Mouse (Mus musculus) liver, postnatal 0 days (tissue): ENCODE results near the gene Ercc6. TPM values are rescaled to one million over a fixed set of nuclear protein-coding genes. Genes with fewer than 3 reads are reported as not detected.

Experiments
- ATAC-seq: fragments of 200-750 bp; cut with Nextera tagmentation; 2 replicates; pipeline ENCODE4 v1.8.0; 2017; ENCODE audit warnings: mild to moderate bottlenecking, moderate library complexity
- DNase-seq: peaks from one replicate; pipeline ENCODE4 v3.0.0-alpha.2; 2016
- H3K27ac ChIP-seq: fragments of 300-500 bp; sonication (generic); 2 replicates; pipeline ENCODE4 v1.5.1; 2014; ENCODE audit warnings: antibody characterized with exemption, moderate library complexity, mild to moderate bottlenecking, low read depth
- H3K27me3 ChIP-seq: fragments of 300-500 bp; sonication (generic); 2 replicates; pipeline ENCODE4 v1.6.1; 2014; ENCODE audit warnings: low read length, control low read depth, mixed read lengths; ENCODE audit not compliant: insufficient read depth
- H3K36me3 ChIP-seq: fragments of 300-500 bp; sonication (generic); replicated peaks from 2 replicates; pipeline ENCODE4 v1.6.1; 2014; ENCODE audit warnings: mild to moderate bottlenecking, control low read depth, low read length, moderate library complexity, mixed read lengths; ENCODE audit not compliant: insufficient read depth
- H3K4me1 ChIP-seq: fragments of 300-500 bp; sonication (generic); 2 replicates; pipeline ENCODE4 v1.6.1; 2014; ENCODE audit warnings: antibody characterized with exemption, mild to moderate bottlenecking, control low read depth; ENCODE audit not compliant: insufficient read depth
- H3K4me2 ChIP-seq: fragments of 300-500 bp; sonication (generic); 2 replicates; pipeline ENCODE4 v1.6.1; 2014; ENCODE audit warnings: low read depth, mild to moderate bottlenecking, low read length, moderate library complexity, mixed read lengths
- H3K4me3 ChIP-seq: fragments of 300-500 bp; sonication (generic); 2 replicates; pipeline ENCODE4 v1.5.1; 2014; ENCODE audit warnings: low read depth, low read length
- H3K9ac ChIP-seq: fragments of 300-500 bp; sonication (generic); replicated peaks from 2 replicates; pipeline ENCODE4 v1.6.1; 2014; ENCODE audit warnings: mild to moderate bottlenecking, moderate library complexity
- H3K9me3 ChIP-seq: fragments of 300-500 bp; sonication (generic); 2 replicates; pipeline ENCODE4 v1.6.1; 2016; ENCODE audit warnings: mild to moderate bottlenecking, control low read depth, low read length, mixed read lengths
- CTCF ChIP-seq: sonication (generic); IDR thresholded peaks from 2 replicates; pipeline ENCODE4 v1.5.1; 2016; ENCODE audit warnings: antibody characterized with exemption, low read depth
- EP300 ChIP-seq: IDR thresholded peaks from 2 replicates; pipeline ENCODE4 v1.6.1; 2016; ENCODE audit warnings: antibody characterized with exemption, low read depth, mild to moderate bottlenecking
- WGBS: fragments of 180-500 bp; shearing (Covaris S2); extraction: QIAGEN DNeasy Blood & Tissue Kit; methylation state at CpG from one replicate; pipeline ENCODE4 v1.1.7; 2014; ENCODE audit not compliant: insufficient replicate concordance; 5-methylcytosine and 5-hydroxymethylcytosine counted together
- polyA plus RNA-seq: library from polyadenylated mRNA; unstranded; fragments of >200 nt; fragmentation: Nextera tagmentation; extraction: Ambion mirVana; gene quantifications from 2 replicates; pipeline ENCODE4 v1.2.1, GENCODE M21; 2015

The Ercc6 gene
- polyA plus RNA-seq, 1 experiment from 2014 or later: 5.4 TPM

- ATAC-seq: no peak
- Histone ChIP-seq H3K9me3 (no peaks in the 10 kb centered on the region), H3K4me2 (no peak overlapping the region), H3K27ac (no peak overlapping the region), H3K4me3 (no peak overlapping the region), H3K9ac (no peak overlapping the region), H3K27me3 (no peaks in the 10 kb centered on the region), H3K4me1 (no peaks in the 10 kb centered on the region), H3K36me3 (no peaks in the 10 kb centered on the region)
- DNase-seq: no peak
- no peak for TF ChIP-seq EP300
- no peak for TF ChIP-seq CTCF
- 26% methylated on average over 3 of the region's 3 CpGs for WGBS
These were observed 110.9 kb downstream of the Ercc6 start for GRCm38 (mm10) chr14:32624245-32624644.

DNA sequence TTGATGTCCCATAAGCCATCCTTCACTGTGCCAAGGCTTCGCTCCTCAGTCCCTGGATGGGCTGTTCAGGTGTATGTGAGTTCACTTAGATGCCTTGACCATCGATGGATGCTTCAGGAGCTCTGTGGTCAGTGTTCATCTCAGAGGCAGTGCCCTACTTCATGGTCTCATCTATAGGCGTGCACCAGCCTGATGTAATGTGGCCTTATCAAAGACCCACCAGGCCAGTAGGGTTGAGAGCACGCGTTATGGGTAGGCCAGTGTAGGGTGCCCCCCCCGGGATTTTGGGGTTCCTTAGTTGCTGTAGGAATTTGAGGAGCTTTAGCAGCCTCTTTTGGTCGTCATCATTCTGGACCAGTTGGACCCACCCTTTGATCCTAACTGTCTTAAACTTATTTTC is 111.5 kb downstream of the Ercc6 start:
- no peaks in the 10 kb centered on the region for H3K36me3 ChIP-seq
- no peak for TF ChIP-seq EP300
- no peak for TF ChIP-seq CTCF
- WGBS: 75% methylated on average over 7 of the region's 7 CpGs

DNA sequence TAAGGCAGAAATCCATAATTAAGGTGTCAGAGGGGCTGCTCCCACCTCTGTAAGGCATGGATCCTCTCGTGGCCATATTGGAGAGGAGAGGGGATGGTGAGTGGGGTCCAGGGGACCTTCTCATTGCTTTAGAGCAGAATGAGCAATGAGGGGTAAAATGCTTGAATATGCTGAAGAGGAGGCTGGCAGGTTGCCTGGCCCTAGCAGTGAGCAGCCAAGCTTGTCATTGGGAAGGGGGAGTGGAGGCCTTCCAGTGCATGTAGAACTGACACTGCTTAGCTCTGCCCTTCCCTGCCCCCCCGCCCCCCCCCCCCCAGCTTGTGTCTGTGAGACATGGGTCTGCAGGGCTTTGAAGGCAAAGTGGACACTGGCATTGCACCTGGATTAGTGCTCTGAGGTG is 114.0 kb downstream of the Ercc6 start:
- no peak for ATAC-seq
- no peak for DNase-seq
- no peaks in the 10 kb centered on the region for H3K4me1 ChIP-seq
- H3K27me3 ChIP-seq: no peaks in the 10 kb centered on the region
- no peaks in the 10 kb centered on the region for H3K36me3 ChIP-seq
- no peak for TF ChIP-seq EP300
- no peak for TF ChIP-seq CTCF
- WGBS: 67% methylated on average over 1 of the region's 2 CpGs
- no peaks in the 10 kb centered on the region for H3K9me3 ChIP-seq
- H3K4me2 ChIP-seq: no peak overlapping the region
- no peak overlapping the region for H3K27ac ChIP-seq
- no peak overlapping the region for H3K9ac ChIP-seq
- no peak overlapping the region for H3K4me3 ChIP-seq

More for the DNA sequence above, 111.5 kb downstream of the Ercc6 start:
- H3K9me3 ChIP-seq: no peaks in the 10 kb centered on the region
- no peaks in the 10 kb centered on the region for H3K27me3 ChIP-seq
- no peak overlapping the region for H3K4me2 ChIP-seq
- no peak overlapping the region for H3K9ac ChIP-seq
- no peak overlapping the region for H3K27ac ChIP-seq
- DNase-seq (no peak), ATAC-seq (no peak)
- H3K4me1 ChIP-seq: no peaks in the 10 kb centered on the region
- H3K4me3 ChIP-seq: no peak overlapping the region

DNA sequence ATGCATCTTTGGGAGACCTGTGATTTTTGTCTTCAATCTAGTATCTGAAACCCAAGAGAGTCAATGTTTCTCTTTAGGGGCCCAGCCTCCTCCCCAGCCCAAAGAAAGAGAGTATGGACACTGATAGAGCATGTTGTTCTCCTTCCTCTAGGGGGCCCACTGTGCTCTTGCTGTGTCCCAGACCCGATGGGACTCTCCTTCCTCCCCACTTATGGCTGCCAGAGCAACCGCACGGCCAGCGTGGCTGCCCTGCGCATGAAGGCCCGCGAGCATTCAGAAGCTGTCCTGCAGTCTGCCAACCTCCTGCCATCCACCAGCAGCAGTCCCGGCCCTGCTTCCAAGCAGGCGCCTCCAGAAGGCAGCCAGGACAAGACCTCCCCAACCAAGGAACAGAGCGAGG is 115.3 kb downstream of the Ercc6 start:
- Histone ChIP-seq H3K9me3 (no peaks in the 10 kb centered on the region), H3K27me3 (no peaks in the 10 kb centered on the region), H3K4me2 (no peak overlapping the region), H3K4me1 (no peaks in the 10 kb centered on the region), H3K4me3 (no peak overlapping the region), H3K27ac (no peak overlapping the region), H3K9ac (no peak overlapping the region), H3K36me3 (no peaks in the 10 kb centered on the region)
- WGBS: 53% methylated on average over 10 of the region's 10 CpGs
- ATAC-seq (no peak), DNase-seq (no peak)
- TF ChIP-seq CTCF (peak; percentile 39), EP300 (no peak)

Other genes with a start within 250 kb of the Ercc6 start
- 0.49 and 0.58 TPM in 2 replicates for gene Ogdhl, start 191.5 kb upstream of the Ercc6 start, polyA plus RNA-seq
- not detected in 2 replicates for gene 1700024G13Rik, start 125.1 kb upstream of the Ercc6 start, polyA plus RNA-seq
- not detected in 2 replicates for gene Slc18a3, start 48.7 kb upstream of the Ercc6 start, polyA plus RNA-seq
- not detected in 2 replicates for gene Chat, start 47.5 kb upstream of the Ercc6 start, polyA plus RNA-seq
- gene Prrxl1, start 85.9 kb downstream of the Ercc6 start, polyA plus RNA-seq: 0.05 TPM in 1 of 2 replicates, not detected in the other
- gene 3425401B19Rik, start 171.8 kb downstream of the Ercc6 start, polyA plus RNA-seq: 0.12 and 0.14 TPM in 2 replicates